Mouse (Mus musculus): Measurements from ENCODE around the gene Galnt14. TPM values are rescaled to one million over a fixed set of nuclear protein-coding genes. Genes with fewer than 3 reads are reported as not detected.

The Galnt14 gene
- polyA plus RNA-seq, 2 experiments: 0.03 to 0.08 TPM

- H3K36me3 ChIP-seq (replicated peaks; ENCODE audit: control insufficient read depth, insufficient read depth, low read depth): no peaks in the 10 kb centered on the region
- no peak overlapping the region for H3K27ac ChIP-seq
- WGBS (ENCODE audit: insufficient replicate concordance): 63% methylated on average over 12 of the region's 12 CpGs
- H3K4me1 ChIP-seq (replicated peaks; ENCODE audit: control insufficient read depth in 2 of 2, insufficient read depth in 2 of 2, low read length in 1 of 2): no peaks in the 10 kb centered on the region
- DNase-seq (ENCODE audit: low read depth in 3 of 3, low spot score in 3 of 3) (no peak), ATAC-seq (ENCODE audit: insufficient read depth) (no peak)
- H3K27me3 ChIP-seq (ENCODE audit: control insufficient read depth, insufficient read depth, low read length): no peaks in the 10 kb centered on the region
- H3K4me2 ChIP-seq (ENCODE audit: low read depth): no peak overlapping the region
- TF ChIP-seq EP300 (IDR thresholded peaks at IDR 0.05; ENCODE audit: low read depth) (no peak), CTCF (IDR thresholded peaks at IDR 0.05; ENCODE audit: low read depth) (no peak)
- H3K9ac ChIP-seq (replicated peaks): no peak overlapping the region
- no peak overlapping the region for H3K4me3 ChIP-seq (ENCODE audit: insufficient read depth in 1 of 2, low read depth in 2 of 2, low read length in 2 of 2)
- no peaks in the 10 kb centered on the region for H3K9me3 ChIP-seq (ENCODE audit: control insufficient read depth, low read length)
Measured at GRCm38 (mm10) chr17:73548783-73549566, 161.3 kb downstream of the Galnt14 start.

GRCm38 (mm10) chr17:73548119-73548518 lies 162.1 kb downstream of the Galnt14 start:
- Histone ChIP-seq H3K4me3 (ENCODE audit: insufficient read depth in 1 of 2, low read depth in 2 of 2, low read length in 2 of 2) (no peak overlapping the region), H3K4me1 (replicated peaks; ENCODE audit: control insufficient read depth in 2 of 2, insufficient read depth in 2 of 2, low read length in 1 of 2) (no peaks in the 10 kb centered on the region), H3K36me3 (replicated peaks; ENCODE audit: control insufficient read depth, insufficient read depth, low read depth) (no peaks in the 10 kb centered on the region), H3K27ac (no peak overlapping the region), H3K9ac (replicated peaks) (no peak overlapping the region), H3K27me3 (ENCODE audit: control insufficient read depth, insufficient read depth, low read length) (no peaks in the 10 kb centered on the region), H3K4me2 (ENCODE audit: low read depth) (no peak overlapping the region), H3K9me3 (ENCODE audit: control insufficient read depth, low read length) (no peaks in the 10 kb centered on the region)
- TF ChIP-seq EP300 (IDR thresholded peaks at IDR 0.05; ENCODE audit: low read depth): no peak
- no peak for TF ChIP-seq CTCF (IDR thresholded peaks at IDR 0.05; ENCODE audit: low read depth)
- 63% methylated on average over 7 of the region's 7 CpGs for WGBS (ENCODE audit: insufficient replicate concordance)
- no peak for ATAC-seq (ENCODE audit: insufficient read depth)
- DNase-seq (ENCODE audit: low read depth in 3 of 3, low spot score in 3 of 3): no peak

GRCm38 (mm10) chr17:73547483-73547882 lies 162.8 kb downstream of the Galnt14 start:
- Histone ChIP-seq H3K36me3 (replicated peaks; ENCODE audit: control insufficient read depth, insufficient read depth, low read depth) (no peaks in the 10 kb centered on the region), H3K4me2 (ENCODE audit: low read depth) (no peak overlapping the region), H3K27me3 (ENCODE audit: control insufficient read depth, insufficient read depth, low read length) (no peaks in the 10 kb centered on the region), H3K9me3 (ENCODE audit: control insufficient read depth, low read length) (no peaks in the 10 kb centered on the region), H3K27ac (no peak overlapping the region), H3K4me1 (replicated peaks; ENCODE audit: control insufficient read depth in 2 of 2, insufficient read depth in 2 of 2, low read length in 1 of 2) (no peaks in the 10 kb centered on the region), H3K4me3 (ENCODE audit: insufficient read depth in 1 of 2, low read depth in 2 of 2, low read length in 2 of 2) (no peak overlapping the region), H3K9ac (replicated peaks) (no peak overlapping the region)
- no peak for ATAC-seq (ENCODE audit: insufficient read depth)
- 38% methylated on average over 2 of the region's 2 CpGs for WGBS (ENCODE audit: insufficient replicate concordance)
- TF ChIP-seq EP300 (IDR thresholded peaks at IDR 0.05; ENCODE audit: low read depth) (no peak), CTCF (IDR thresholded peaks at IDR 0.05; ENCODE audit: low read depth) (no peak)
- DNase-seq (ENCODE audit: low read depth in 3 of 3, low spot score in 3 of 3): no peak

GRCm38 (mm10) chr17:73541911-73542310 lies 168.3 kb downstream of the Galnt14 start:
- ATAC-seq (ENCODE audit: insufficient read depth): no peak
- no peaks in the 10 kb centered on the region for H3K36me3 ChIP-seq (replicated peaks; ENCODE audit: control insufficient read depth, insufficient read depth, low read depth)
- DNase-seq (ENCODE audit: low read depth in 3 of 3, low spot score in 3 of 3): no peak
- H3K4me1 ChIP-seq (replicated peaks; ENCODE audit: control insufficient read depth in 2 of 2, insufficient read depth in 2 of 2, low read length in 1 of 2): no peaks in the 10 kb centered on the region
- H3K4me2 ChIP-seq (ENCODE audit: low read depth): no peak overlapping the region
- H3K27me3 ChIP-seq (ENCODE audit: control insufficient read depth, insufficient read depth, low read length): no peaks in the 10 kb centered on the region
- no peak overlapping the region for H3K9ac ChIP-seq (replicated peaks)
- no peaks in the 10 kb centered on the region for H3K9me3 ChIP-seq (ENCODE audit: control insufficient read depth, low read length)
- H3K4me3 ChIP-seq (ENCODE audit: insufficient read depth in 1 of 2, low read depth in 2 of 2, low read length in 2 of 2): no peak overlapping the region
- TF ChIP-seq CTCF (IDR thresholded peaks at IDR 0.05; ENCODE audit: low read depth) (no peak), EP300 (IDR thresholded peaks at IDR 0.05; ENCODE audit: low read depth) (no peak)
- WGBS (ENCODE audit: insufficient replicate concordance): 67% methylated on average over 9 of the region's 9 CpGs
- no peak overlapping the region for H3K27ac ChIP-seq

GRCm38 (mm10) chr17:73541233-73541570 lies 169.1 kb downstream of the Galnt14 start:
- Histone ChIP-seq H3K27me3 (ENCODE audit: control insufficient read depth, insufficient read depth, low read length) (no peaks in the 10 kb centered on the region), H3K4me2 (ENCODE audit: low read depth) (no peak overlapping the region), H3K9me3 (ENCODE audit: control insufficient read depth, low read length) (no peaks in the 10 kb centered on the region), H3K36me3 (replicated peaks; ENCODE audit: control insufficient read depth, insufficient read depth, low read depth) (no peaks in the 10 kb centered on the region), H3K9ac (replicated peaks) (no peak overlapping the region), H3K27ac (no peak overlapping the region), H3K4me1 (replicated peaks; ENCODE audit: control insufficient read depth in 2 of 2, insufficient read depth in 2 of 2, low read length in 1 of 2) (no peaks in the 10 kb centered on the region), H3K4me3 (ENCODE audit: insufficient read depth in 1 of 2, low read depth in 2 of 2, low read length in 2 of 2) (no peak overlapping the region)
- no peak for TF ChIP-seq EP300 (IDR thresholded peaks at IDR 0.05; ENCODE audit: low read depth)
- TF ChIP-seq CTCF (IDR thresholded peaks at IDR 0.05; ENCODE audit: low read depth): no peak
- WGBS (ENCODE audit: insufficient replicate concordance): 23% methylated on average over 1 of the region's 1 CpGs
- no peak for ATAC-seq (ENCODE audit: insufficient read depth)
- no peak for DNase-seq (ENCODE audit: low read depth in 3 of 3, low spot score in 3 of 3)

All from liver, embryonic 14.5 days (tissue).